Mouse (Mus musculus): ENCODE results near the gene Fnip2.

- TF ChIP-seq CTCF (IDR thresholded peaks at IDR 0.05; ENCODE audit: low read depth, low read length) (no peak), TAL1 (conservative IDR thresholded peaks at IDR 0.05; ENCODE audit: low read depth, low read length) (no peak), POLR2AphosphoS5 (IDR thresholded peaks at IDR 0.05; ENCODE audit: insufficient replicate concordance, low read depth, low read length) (no peak), GATA1 (IDR thresholded peaks at IDR 0.05; ENCODE audit: borderline replicate concordance, low read length) (no peak)
Measured at GRCm38 (mm10) chr3:79553779-79554178, 13.8 kb downstream of the Fnip2 start.

Data from G1E (cell line).